Mouse (Mus musculus): Measurements from ENCODE around the gene Gramd1b.

DNA sequence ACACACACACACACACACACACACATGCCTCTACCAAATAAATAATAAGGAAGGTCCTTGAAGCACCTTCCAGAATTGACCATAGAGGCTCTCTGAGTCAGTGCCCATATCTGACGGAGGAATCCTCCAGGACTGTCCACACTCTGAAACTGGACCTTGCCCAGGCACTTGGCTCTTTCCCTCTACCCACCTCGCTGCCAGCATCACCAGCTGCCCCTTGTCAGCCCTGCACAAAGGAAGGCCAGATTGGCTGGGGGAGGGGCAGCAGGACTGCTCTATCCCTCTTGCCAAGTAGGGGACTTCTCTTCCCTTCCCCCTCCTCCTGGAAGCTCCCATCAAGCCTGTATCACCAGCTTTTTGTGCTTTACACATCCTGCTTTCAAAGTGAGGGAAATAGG, 6.5 kb upstream of the Gramd1b start:
- TF ChIP-seq CTCF (IDR thresholded peaks at IDR 0.05; ENCODE audit: insufficient read depth, low read depth, low read length) (no peak), POLR2A (IDR thresholded peaks at IDR 0.05; ENCODE audit: insufficient read depth, low read depth, low read length) (no peak)
